Mouse (Mus musculus) heart, adult 10 weeks (tissue): ENCODE results near the gene Zfp995. TPM values are rescaled to one million over a fixed set of nuclear protein-coding genes. Genes with fewer than 3 reads are reported as not detected.

Experiments used
- polyA plus RNA-seq: library from polyadenylated mRNA; stranded (reverse); fragments of 350-450 nt; fragmentation: Illumina TruSeq; extraction: RNeasy Lipid Tissue Mini Kit (QIAGEN cat#74804); gene quantifications from one replicate; pipeline ENCODE4 v1.2.3, GENCODE M21; 2014; ENCODE audit warnings: low read depth, low replicate concordance

Gene Zfp995
- polyA plus RNA-seq, result 1.2 TPM

DNA sequence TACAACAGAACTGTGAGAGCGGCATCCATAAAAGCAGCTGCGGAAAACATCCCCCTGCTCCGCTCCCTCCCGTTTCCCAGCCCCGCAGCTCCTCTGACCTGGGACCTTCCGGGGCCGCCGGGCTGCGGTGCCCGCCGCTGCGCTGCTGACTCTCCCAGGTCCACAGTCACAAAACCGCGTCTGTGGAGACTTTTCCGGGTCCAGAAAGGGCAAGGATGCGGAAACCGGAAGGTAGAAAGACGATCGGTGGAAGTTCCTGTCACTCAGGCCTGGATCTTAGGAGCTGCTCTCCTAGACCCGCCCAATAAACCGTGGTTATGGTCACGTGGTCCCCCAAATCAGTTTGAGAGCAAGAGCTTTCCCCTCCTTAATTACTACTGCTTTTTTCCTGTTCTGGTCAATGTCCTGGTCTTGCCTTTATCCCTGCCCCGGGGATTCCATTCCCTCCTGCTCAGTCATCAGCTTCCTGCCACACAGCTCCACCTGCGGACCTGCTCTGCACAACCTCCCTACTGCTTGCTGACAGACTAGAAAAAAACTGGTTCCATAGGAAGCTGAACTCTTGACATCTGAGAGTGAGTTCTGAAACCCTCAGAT, at the start of gene Zfp995:
Gene Zfp995 (minus strand): TSS at position 471 of the 597 bp plus-strand sequence.

GRCm38 (mm10) chr17:21845545-21846321, 64.0 kb downstream of the Zfp995 start, which contains the start of gene Zfp820:
Gene Zfp820, minus strand, starts transcription at chr17:21845772.

Other genes with a start within 250 kb of the Zfp995 start
- gene Gm10226, start 218.1 kb downstream of the Zfp995 start, polyA plus RNA-seq, result not detected
- 2.1 TPM for gene Zfp760, start 202.2 kb downstream of the Zfp995 start, polyA plus RNA-seq
- 3.7 TPM for gene Zfp229, start 179.1 kb downstream of the Zfp995 start, polyA plus RNA-seq
- gene Zfp820, start 64.2 kb downstream of the Zfp995 start, polyA plus RNA-seq, result 0.84 TPM
- gene Zfp942, start 52.5 kb upstream of the Zfp995 start, polyA plus RNA-seq, result 7.4 TPM
- 26.5 TPM for gene Zfp943, start 52.6 kb upstream of the Zfp995 start, polyA plus RNA-seq